Mouse (Mus musculus) E14TG2a.4 (cell line): Measurements from ENCODE around the gene Mettl17.

ENCODE experiments used
- CTCF ChIP-seq: conservative IDR thresholded peaks from 2 replicates; pipeline ENCODE4 v1.5.1; 2014; ENCODE audit warnings: low read length
- NANOG ChIP-seq: IDR thresholded peaks from 2 replicates; pipeline ENCODE4 v1.6.1; 2014; ENCODE audit warnings: borderline replicate concordance, low read length, mixed read lengths

GRCm38 (mm10) chr14:51853399-51853798 lies 31.2 kb upstream of the Mettl17 start, which contains the start of gene Ear6:
- TF ChIP-seq CTCF (no peak), NANOG (no peak)
